Mouse (Mus musculus) cerebral cortex, adult 2 months (tissue): ENCODE data around the gene 2510002D24Rik.

Source experiments
- WGBS: fragments of 180-500 bp; shearing (Covaris S2); methylation state at CpG from one replicate; pipeline ENCODE4 v1.1.7; 2018; 5-methylcytosine and 5-hydroxymethylcytosine counted together

2510002D24Rik gene

DNA sequence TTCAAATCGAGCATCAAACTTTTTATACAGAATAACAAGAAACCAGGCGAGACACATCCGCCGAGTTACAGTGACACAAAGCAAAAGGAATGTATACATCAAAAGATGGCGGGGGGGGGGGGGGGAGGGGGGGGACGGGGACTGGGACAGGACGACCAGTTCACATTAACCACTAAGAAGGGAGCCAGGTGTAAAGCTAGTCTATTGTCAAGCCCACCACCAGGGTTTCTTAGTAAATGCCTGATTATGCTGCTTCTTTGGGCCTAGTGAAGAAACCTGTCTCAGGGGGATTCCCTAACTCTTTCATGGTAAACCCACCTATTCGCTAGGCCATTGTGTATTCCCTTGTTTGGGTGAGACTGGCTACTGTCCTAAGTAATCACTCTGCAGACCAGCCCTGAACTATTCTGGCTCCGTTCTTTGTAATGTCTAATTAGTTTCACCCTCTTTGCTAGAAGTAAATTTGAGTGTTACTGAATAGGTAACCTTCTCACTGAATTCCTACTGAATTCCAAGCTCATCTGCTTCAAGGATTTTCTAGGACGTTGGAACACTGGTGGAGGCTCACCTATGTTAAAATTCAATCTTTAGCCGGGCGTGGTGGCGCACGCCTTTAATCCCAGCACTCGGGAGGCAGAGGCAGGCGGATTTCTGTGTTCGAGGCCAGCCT lies 13.3 kb downstream of the 2510002D24Rik start:
- WGBS, result 89% methylated on average over 17 of the region's 17 CpGs

GRCm38 (mm10) chr16:18860186-18860585 lies 23.8 kb downstream of the 2510002D24Rik start:
- WGBS, result 56% methylated on average over 1 of the region's 1 CpGs

GRCm38 (mm10) chr16:18870495-18870894 lies 34.1 kb downstream of the 2510002D24Rik start:
- WGBS, result 74% methylated on average over 1 of the region's 1 CpGs

DNA sequence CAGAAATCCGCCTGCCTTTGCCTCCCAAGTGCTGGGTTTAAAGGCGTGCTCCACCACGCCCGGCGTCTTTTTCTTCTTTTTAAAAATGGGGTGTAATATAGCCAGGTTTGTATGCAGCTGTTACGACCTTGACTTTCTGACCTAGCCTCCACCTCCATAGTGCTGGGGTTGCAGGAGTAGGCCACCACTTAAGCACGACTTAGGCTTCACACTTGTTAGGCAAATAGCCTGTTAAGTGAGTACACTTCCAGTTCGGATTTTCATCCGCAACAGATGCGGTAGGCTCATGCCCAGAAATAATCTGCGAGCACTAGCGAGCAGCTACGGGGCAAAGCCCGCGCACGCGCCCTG lies 39.7 kb downstream of the 2510002D24Rik start:
- WGBS, result under 1% methylated on average over 17 of the region's 17 CpGs

- WGBS, result under 1% methylated on average over 92 of the region's 93 CpGs
These were observed 40.3 kb downstream of the 2510002D24Rik start, which contains the start of the genes Mrpl40 and Hira for GRCm38 (mm10) chr16:18876442-18877308. Mrpl40 (minus strand) TSS chr16:18876862. Hira (plus strand) TSS chr16:18877037.

- under 1% methylated on average over 43 of the region's 43 CpGs for WGBS
These were observed 41.2 kb downstream of the 2510002D24Rik start for GRCm38 (mm10) chr16:18877386-18878090.

GRCm38 (mm10) chr16:18878091-18878720 lies 41.8 kb downstream of the 2510002D24Rik start:
- WGBS, result 8% methylated on average over 20 of the region's 20 CpGs
